Mouse (Mus musculus) c-Kit-positive CD71-positive TER-119-negative erythroid progenitor cells, embryonic 14.5 days (primary cell): ENCODE data around the gene Krtap4-8.
"Not testable (repeated sequence)": the region's sequence is repeated elsewhere in the genome, so short reads cannot be mapped to it uniquely, and the experiment has no call there.

Experiments
- DNase-seq: peaks from one replicate; pipeline ENCODE4 v3.0.0-alpha.2; 2013; ENCODE audit warnings: low read depth

The Krtap4-8 gene

DNA sequence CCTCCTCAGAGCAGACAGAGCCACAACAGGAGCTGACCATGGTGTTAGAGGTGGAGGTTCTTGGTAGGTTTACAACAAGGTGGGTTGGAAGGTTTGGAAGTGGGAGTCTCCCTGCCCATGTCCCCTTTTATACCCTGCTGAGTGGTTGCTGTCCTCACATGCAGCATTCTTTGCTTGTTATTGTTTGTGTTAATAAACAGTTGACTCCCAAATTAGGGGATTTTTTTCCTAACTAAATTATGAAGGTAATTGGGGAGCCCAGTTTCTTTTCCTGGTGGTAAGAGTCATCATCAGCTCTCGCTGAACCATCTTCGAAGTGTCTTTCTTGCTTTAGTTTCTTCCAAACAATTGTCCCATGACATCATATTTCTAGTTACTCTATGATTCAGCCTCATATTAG lies at the start of gene Krtap4-8:
Gene Krtap4-8, minus strand, starts transcription at position 101 of the 400 bp plus-strand sequence.
- DNase-seq, result no peak

DNA sequence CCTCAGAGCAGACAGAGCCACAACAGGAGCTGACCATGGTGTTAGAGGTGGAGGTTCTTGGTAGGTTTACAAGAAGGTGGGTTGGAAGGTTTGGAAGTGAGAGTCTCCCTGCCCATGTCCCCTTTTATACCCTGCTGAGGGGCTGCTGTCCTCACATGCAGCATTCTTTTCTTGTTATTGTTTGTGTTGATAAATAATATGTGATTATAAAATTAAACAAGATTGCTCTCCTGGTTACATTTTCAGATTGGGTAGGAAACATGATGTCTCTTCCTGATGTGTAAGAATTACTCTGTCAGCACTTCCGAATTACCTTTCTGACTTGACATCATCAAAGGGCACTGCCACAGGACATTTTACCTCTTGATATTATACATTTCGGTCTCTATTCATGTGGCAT lies 35.1 kb upstream of the Krtap4-8 start, which contains the start of gene Gm11564:
Gene Gm11564, minus strand, starts transcription at position 101 of the 400 bp plus-strand sequence.
- not testable (repeated sequence) for DNase-seq

DNA sequence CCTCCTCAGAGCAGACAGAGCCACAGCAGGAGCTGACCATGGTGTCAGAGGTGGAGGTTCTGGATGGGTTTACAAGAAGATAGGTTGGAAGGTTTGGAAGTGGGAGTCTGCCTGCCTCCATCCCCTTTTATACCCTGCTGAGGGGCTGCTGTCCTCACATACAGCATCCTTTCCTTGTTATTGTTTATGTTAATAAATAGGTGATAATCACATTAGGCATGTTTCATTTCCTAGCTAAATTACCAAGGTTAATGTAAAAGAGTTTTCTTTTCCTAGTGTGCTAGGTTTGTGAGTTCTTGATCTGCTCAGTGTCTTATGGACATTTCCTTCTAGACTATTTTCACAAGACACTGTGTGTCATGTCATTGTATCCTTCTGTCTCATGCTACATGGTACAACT lies 29.3 kb upstream of the Krtap4-8 start, which contains the start of gene Krtap4-13:
Gene Krtap4-13, minus strand, starts transcription at position 101 of the 400 bp plus-strand sequence.
- DNase-seq, result not testable (repeated sequence)

DNA sequence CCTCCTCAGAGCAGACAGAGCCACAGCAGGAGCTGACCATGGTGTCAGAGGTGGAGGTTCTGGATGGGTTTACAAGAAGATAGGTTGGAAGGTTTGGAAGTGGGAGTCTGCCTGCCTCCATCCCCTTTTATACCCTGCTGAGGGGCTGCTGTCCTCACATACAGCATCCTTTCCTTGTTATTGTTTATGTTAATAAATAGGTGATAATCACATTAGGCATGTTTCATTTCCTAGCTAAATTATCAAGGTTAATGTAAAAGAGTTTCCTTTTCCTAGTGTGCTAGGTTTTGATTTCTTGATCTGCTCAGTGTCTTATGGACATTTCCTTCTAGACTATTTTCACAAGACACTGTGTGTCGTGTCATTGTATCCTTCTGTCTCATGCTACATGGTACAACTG lies 23.8 kb upstream of the Krtap4-8 start, which contains the start of gene Gm11554:
Gene Gm11554, minus strand, starts transcription at position 101 of the 400 bp plus-strand sequence.
- DNase-seq, result not testable (repeated sequence)

GRCm38 (mm10) chr11:99798832-99799231 lies 18.3 kb upstream of the Krtap4-8 start, which contains the start of gene Gm11569:
TSS of gene Gm11569 (minus strand) at chr11:99798932.
- DNase-seq, result not testable (repeated sequence)

DNA sequence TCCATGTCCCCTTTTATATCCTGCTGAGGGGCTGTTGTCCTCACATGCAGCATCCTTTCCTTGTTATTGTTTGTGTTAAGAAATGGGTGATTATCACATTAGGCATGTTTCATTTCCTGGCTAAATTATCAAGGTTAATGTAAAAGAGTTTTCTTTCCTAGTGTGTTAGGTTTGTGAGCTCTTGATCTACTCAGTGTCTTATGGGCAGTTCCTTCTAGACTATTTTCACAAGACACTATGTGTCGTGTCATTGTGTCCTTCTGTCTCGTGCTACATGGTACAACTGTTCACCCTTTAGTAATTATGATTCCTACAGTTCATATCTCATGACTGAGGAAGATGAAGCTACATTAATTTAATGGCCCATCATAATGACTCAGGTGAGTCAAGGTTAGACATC lies 12.9 kb upstream of the Krtap4-8 start, which contains the start of gene Gm11596:
Gene Gm11596, minus strand, starts transcription at position 101 of the 400 bp plus-strand sequence.
- DNase-seq, result no peak

DNA sequence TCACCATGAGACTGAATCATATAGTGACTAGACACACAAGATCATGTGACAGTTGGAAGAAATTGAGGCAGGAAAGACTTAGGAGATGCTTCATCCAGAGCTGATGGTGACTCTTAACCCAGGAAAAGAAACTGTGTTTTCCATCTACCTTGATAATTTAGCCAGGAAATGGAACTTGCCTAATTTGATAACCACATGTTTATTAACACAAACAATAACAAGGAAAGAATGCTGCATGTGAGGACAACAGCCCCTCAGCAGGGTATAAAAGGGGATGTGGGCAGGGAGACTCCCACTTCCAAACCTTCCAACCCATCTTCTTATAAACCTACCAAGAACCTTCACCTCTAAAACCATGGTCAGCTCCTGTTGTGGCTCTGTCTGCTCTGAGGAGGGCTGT lies 4.4 kb upstream of the Krtap4-8 start, which contains the start of gene Krtap4-9:
Gene Krtap4-9, plus strand, starts transcription at position 301 of the 400 bp plus-strand sequence.
- not testable (repeated sequence) for DNase-seq

DNA sequence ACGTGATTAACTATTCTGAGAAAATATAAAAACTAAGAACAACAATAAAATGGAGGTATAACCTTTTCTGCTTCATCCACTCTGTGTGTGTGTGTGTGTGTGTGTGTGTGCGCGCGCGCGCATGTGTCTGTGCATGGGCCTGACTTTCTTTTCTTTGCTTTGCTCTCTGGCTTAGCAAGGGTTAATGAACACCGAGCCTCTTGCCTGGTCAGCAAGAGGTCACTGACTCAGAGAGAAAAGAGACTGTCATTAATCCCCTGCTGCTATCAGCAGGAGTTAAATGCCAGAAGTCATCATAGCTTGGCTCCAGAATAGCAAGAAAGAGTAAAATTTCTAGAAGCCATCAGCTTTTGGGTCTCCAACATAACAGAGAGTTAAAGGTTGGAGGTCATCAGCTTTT lies 2.1 kb downstream of the Krtap4-8 start:
- DNase-seq, result no peak

GRCm38 (mm10) chr11:99772813-99773212 lies 7.7 kb downstream of the Krtap4-8 start, which contains the start of gene Gm11595:
TSS of gene Gm11595 (minus strand) at chr11:99772913.
- not testable (repeated sequence) for DNase-seq

GRCm38 (mm10) chr11:99768410-99768809 lies 12.1 kb downstream of the Krtap4-8 start:
- no peak for DNase-seq

DNA sequence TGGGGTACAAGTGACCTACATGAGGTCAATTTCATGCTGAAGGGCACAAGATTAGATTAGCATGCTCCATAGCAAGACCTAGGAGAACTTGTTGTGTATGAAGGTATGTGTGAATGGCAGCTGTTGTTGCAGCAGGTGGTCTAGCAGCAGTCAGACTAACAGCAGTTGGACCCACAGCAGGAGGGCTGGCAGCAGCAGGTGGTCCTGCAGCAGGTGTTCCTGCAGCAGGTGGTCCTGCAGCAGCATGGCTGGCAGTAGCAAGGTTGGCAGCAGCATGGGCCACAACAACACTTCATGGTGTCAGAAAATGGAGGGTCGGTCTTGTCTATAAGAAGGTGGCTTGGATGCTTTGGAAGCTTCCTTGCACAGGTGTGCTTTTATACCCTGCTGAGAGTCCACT lies 21.6 kb downstream of the Krtap4-8 start:
- no peak for DNase-seq

DNA sequence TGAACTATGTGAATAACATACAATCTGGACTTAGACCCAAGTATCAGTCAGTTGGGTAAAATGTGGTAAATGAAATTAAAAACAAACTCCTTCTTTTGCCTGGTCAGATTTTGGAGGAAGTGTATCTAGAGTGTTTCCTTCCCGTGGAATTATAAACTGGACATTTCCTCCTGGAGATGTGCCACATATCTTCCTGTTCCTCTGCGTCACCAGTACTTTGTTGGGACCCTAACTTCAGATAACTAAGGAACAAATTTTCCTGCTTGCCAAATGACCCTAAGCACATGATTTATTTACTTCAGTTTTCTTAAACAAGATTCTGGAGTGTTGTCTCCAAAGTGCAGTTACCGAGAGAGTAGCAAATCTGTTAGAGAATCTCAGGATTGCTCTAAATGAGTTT lies 36.5 kb downstream of the Krtap4-8 start:
- DNase-seq, result no peak

GRCm38 (mm10) chr11:99734190-99734589 lies 46.3 kb downstream of the Krtap4-8 start, which contains the start of gene Gm14180:
TSS of gene Gm14180 (minus strand) at chr11:99734290.
- no peak for DNase-seq
